Mouse (Mus musculus) lung, postnatal 0 days (tissue): Measurements from ENCODE around the gene Mdga1.

Experiments
- CTCF ChIP-seq: IDR thresholded peaks from 2 replicates; pipeline ENCODE4 v1.5.1; 2016; ENCODE audit warnings: antibody characterized with exemption, mild to moderate bottlenecking
- EP300 ChIP-seq: IDR thresholded peaks from 2 replicates; pipeline ENCODE4 v1.6.1; 2016; ENCODE audit warnings: antibody characterized with exemption, mild to moderate bottlenecking, control low read depth

GRCm38 (mm10) chr17:29894965-29895364 is 74.9 kb downstream of the Mdga1 start:
- TF ChIP-seq CTCF (no peak), EP300 (no peak)
